Mouse (Mus musculus) Muller cell, postnatal 12 days (primary cell): ENCODE measurements at regions not wholly inside any gene's neighbourhood (a gene's known extent, or its start where the extent isn't known, plus 50 kb on each side); places are given as distances from the start of the nearest gene placed in this dataset.
A peak's percentile ranks its signal among the peaks of the same experiment; 100 is the strongest.

Source experiments
- DNase-seq: peaks from one replicate; pipeline ENCODE4 v3.0.0-alpha.2; 2015; ENCODE audit errors: inconsistent ontology term

GRCm38 (mm10) chr5:141054991-141055390 lies 54.6 kb upstream of the Card11 start:
- DNase-seq = no peak

- no peak for DNase-seq
Observed at GRCm38 (mm10) chr5:141055596-141056343, 55.4 kb upstream of the Card11 start.

GRCm38 (mm10) chr5:141058141-141058540 lies 57.8 kb upstream of the Card11 start:
- DNase-seq = no peak

GRCm38 (mm10) chr5:141058863-141059262 lies 58.5 kb upstream of the Card11 start:
- no peak for DNase-seq

- DNase-seq = no peak
Observed at GRCm38 (mm10) chr5:141062144-141062543, 61.8 kb upstream of the Card11 start.

- DNase-seq = no peak
Observed at GRCm38 (mm10) chr5:141067561-141067960, 67.2 kb upstream of the Card11 start.

- DNase-seq = no peak
Observed at GRCm38 (mm10) chr5:141074457-141074856, 74.1 kb upstream of the Card11 start.

GRCm38 (mm10) chr5:141076158-141076557 lies 75.8 kb upstream of the Card11 start:
- no peak for DNase-seq

GRCm38 (mm10) chr5:141076942-141077341 lies 76.6 kb upstream of the Card11 start:
- no peak for DNase-seq

GRCm38 (mm10) chr5:141080896-141081295 lies 80.5 kb upstream of the Card11 start:
- DNase-seq = no peak

GRCm38 (mm10) chr5:141084056-141084730 lies 83.8 kb upstream of the Card11 start:
- no peak for DNase-seq

GRCm38 (mm10) chr5:141084746-141085145 lies 84.4 kb upstream of the Card11 start:
- no peak for DNase-seq

- DNase-seq = peak; percentile 13
Observed at GRCm38 (mm10) chr5:141091676-141092075, 91.3 kb upstream of the Card11 start.

GRCm38 (mm10) chr5:141093641-141094040 lies 93.3 kb upstream of the Card11 start:
- peak; percentile 48 for DNase-seq

- no peak for DNase-seq
Observed at GRCm38 (mm10) chr5:141097878-141098277, 97.5 kb upstream of the Card11 start.

- DNase-seq = no peak
Observed at GRCm38 (mm10) chr5:141111666-141112065, 111.3 kb upstream of the Card11 start.

GRCm38 (mm10) chr5:141115273-141115904 lies 115.0 kb upstream of the Card11 start:
- no peak for DNase-seq

- no peak for DNase-seq
Observed at GRCm38 (mm10) chr5:141115963-141116362, 115.6 kb upstream of the Card11 start.

GRCm38 (mm10) chr5:141125870-141126269 lies 115.4 kb upstream of the Sdk1 start:
- no peak for DNase-seq

- no peak for DNase-seq
Observed at GRCm38 (mm10) chr5:141126536-141126935, 114.8 kb upstream of the Sdk1 start.

GRCm38 (mm10) chr5:141131036-141131435 lies 110.3 kb upstream of the Sdk1 start:
- no peak for DNase-seq

GRCm38 (mm10) chr5:141131906-141132305 lies 109.4 kb upstream of the Sdk1 start:
- no peak for DNase-seq

- DNase-seq = no peak
Observed at GRCm38 (mm10) chr5:141136239-141136638, 105.1 kb upstream of the Sdk1 start.
